Mouse (Mus musculus) heart, embryonic 15.5 days (tissue): ENCODE results near the gene Nasp. TPM values are rescaled to one million over a fixed set of nuclear protein-coding genes. Genes with fewer than 3 reads are reported as not detected.

Experiments used
- ATAC-seq: fragments of 200-750 bp; cut with Nextera tagmentation; replicated peaks from 2 replicates; pipeline ENCODE4 v1.8.0; 2017; ENCODE audit warnings: low read depth, moderate TSS enrichment; ENCODE audit not compliant: insufficient number of reproducible peaks, insufficient read depth, low FRiP score
- H3K27ac ChIP-seq: fragments of 300-500 bp; sonication (generic); 2 replicates; pipeline ENCODE4 v1.5.1; 2015; ENCODE audit warnings: mild to moderate bottlenecking, inconsistent platforms
- H3K27me3 ChIP-seq: fragments of 300-500 bp; sonication (generic); 2 replicates; pipeline ENCODE4 v1.6.1; 2015; ENCODE audit warnings: inconsistent platforms
- H3K36me3 ChIP-seq: fragments of 300-500 bp; sonication (generic); 2 replicates; pipeline ENCODE4 v1.6.1; 2015; ENCODE audit warnings: mild to moderate bottlenecking, inconsistent platforms
- H3K4me1 ChIP-seq: fragments of 300-500 bp; sonication (generic); replicated peaks from 2 replicates; pipeline ENCODE4 v1.6.1; 2015; ENCODE audit warnings: inconsistent platforms
- H3K4me2 ChIP-seq: fragments of 300-500 bp; sonication (generic); 2 replicates; pipeline ENCODE4 v1.6.1; 2015; ENCODE audit warnings: inconsistent platforms, mild to moderate bottlenecking, moderate library complexity
- H3K4me3 ChIP-seq: fragments of 300-500 bp; sonication (generic); 2 replicates; pipeline ENCODE4 v1.5.1; 2015; ENCODE audit warnings: mild to moderate bottlenecking, inconsistent platforms
- H3K9ac ChIP-seq: fragments of 300-500 bp; sonication (generic); 2 replicates; pipeline ENCODE4 v1.6.1; 2015; ENCODE audit warnings: mild to moderate bottlenecking, inconsistent platforms
- H3K9me3 ChIP-seq: fragments of 300-500 bp; sonication (generic); replicated peaks from 2 replicates; pipeline ENCODE4 v1.6.1; 2016; ENCODE audit warnings: inconsistent platforms
- WGBS: fragments of 180-500 bp; shearing (Covaris S2); methylation state at CpG from one replicate; pipeline ENCODE4 v1.1.7; 2015; ENCODE audit warnings: mixed read lengths; 5-methylcytosine and 5-hydroxymethylcytosine counted together
- polyA plus RNA-seq: library from polyadenylated mRNA; unstranded; fragments of >200 nt; fragmentation: Nextera tagmentation; extraction: Ambion mirVana; gene quantifications from 2 replicates; pipeline ENCODE4 v1.2.1, GENCODE M21; 2015

Nasp gene
- polyA plus RNA-seq, 1 experiment from 2014 or later = 68.6 TPM

- H3K36me3 ChIP-seq = no peaks in the 10 kb centered on the region
- H3K9ac ChIP-seq = no peak overlapping the region
- peaks cover 6% of the 10 kb centered on the region; the same call in 1 of the 2 replicates for H3K4me1 ChIP-seq
- H3K4me2 ChIP-seq = no peak overlapping the region
- 0 out of 2 replicates have a peak overlapping the region, but pooled peaks have one; percentile 3 for H3K27ac ChIP-seq
- H3K27me3 ChIP-seq = no peaks in the 10 kb centered on the region
- 58% methylated on average over 3 of the region's 3 CpGs for WGBS
- H3K9me3 ChIP-seq = no peaks in the 10 kb centered on the region
- no peak for ATAC-seq
- H3K4me3 ChIP-seq = no peak overlapping the region
These were observed 27.9 kb upstream of the Nasp start for GRCm38 (mm10) chr4:116655658-116656057.

- no peak overlapping the region for H3K4me2 ChIP-seq
- no peaks in the 10 kb centered on the region for H3K36me3 ChIP-seq
- peaks cover 8% of the 10 kb centered on the region for H3K4me1 ChIP-seq
- ATAC-seq = no peak
- 29% methylated on average over 2 of the region's 2 CpGs for WGBS
- no peaks in the 10 kb centered on the region for H3K27me3 ChIP-seq
- H3K9me3 ChIP-seq = no peaks in the 10 kb centered on the region
- no peak overlapping the region for H3K27ac ChIP-seq
- no peak overlapping the region for H3K9ac ChIP-seq
- no peak overlapping the region for H3K4me3 ChIP-seq
These were observed 27.4 kb upstream of the Nasp start for GRCm38 (mm10) chr4:116655100-116655499.

- H3K9ac ChIP-seq = no peak overlapping the region
- no peaks in the 10 kb centered on the region for H3K9me3 ChIP-seq
- no peaks in the 10 kb centered on the region for H3K27me3 ChIP-seq
- peaks cover 18% of the 10 kb centered on the region for H3K4me1 ChIP-seq
- ATAC-seq = no peak
- H3K36me3 ChIP-seq = peaks cover 7% of the 10 kb centered on the region; the same call in 1 of the 2 replicates
- H3K4me3 ChIP-seq = no peak overlapping the region
- H3K27ac ChIP-seq = no peak overlapping the region
- no peak overlapping the region for H3K4me2 ChIP-seq
- WGBS = 78% methylated on average over 6 of the region's 6 CpGs
These were observed 25.5 kb upstream of the Nasp start for GRCm38 (mm10) chr4:116653228-116653627.

GRCm38 (mm10) chr4:116651797-116652135, 24.0 kb upstream of the Nasp start:
- 12% methylated on average over 6 of the region's 6 CpGs for WGBS
- Histone ChIP-seq H3K9ac (peak overlapping the region; percentile 97), H3K4me3 (peak overlapping the region; percentile 93), H3K27ac (peak overlapping the region; percentile 95), H3K4me2 (peak overlapping the region; percentile 65), H3K9me3 (no peaks in the 10 kb centered on the region), H3K27me3 (no peaks in the 10 kb centered on the region), H3K4me1 (peaks cover 30% of the 10 kb centered on the region), H3K36me3 (peaks cover 16% of the 10 kb centered on the region; the same call in 1 of the 2 replicates)
- no peak for ATAC-seq

GRCm38 (mm10) chr4:116650924-116651796, 23.4 kb upstream of the Nasp start, which contains the start of gene Akr1a1:
TSS of gene Akr1a1 (minus strand) at chr4:116651680.
- ATAC-seq = peak; percentile 98
- peaks cover 33% of the 10 kb centered on the region for H3K4me1 ChIP-seq
- H3K27me3 ChIP-seq = no peaks in the 10 kb centered on the region
- H3K4me3 ChIP-seq = peak within 1 kb of the TSS; percentile 93
- peak within 1 kb of the TSS; percentile 95 for H3K27ac ChIP-seq
- H3K4me2 ChIP-seq = peak within 1 kb of the TSS; percentile 65
- under 1% methylated on average over 39 of the region's 39 CpGs for WGBS
- no peaks in the 10 kb centered on the region for H3K9me3 ChIP-seq
- peak within 1 kb of the TSS; percentile 97 for H3K9ac ChIP-seq
- peaks cover 16% of the 10 kb centered on the region; the same call in 1 of the 2 replicates for H3K36me3 ChIP-seq

- no peaks in the 10 kb centered on the region for H3K9me3 ChIP-seq
- peaks cover 16% of the 10 kb centered on the region; the same call in 1 of the 2 replicates for H3K36me3 ChIP-seq
- H3K4me1 ChIP-seq = peaks cover 39% of the 10 kb centered on the region
- peak overlapping the region; percentile 95 for H3K27ac ChIP-seq
- 21% methylated on average over 5 of the region's 5 CpGs for WGBS
- H3K4me3 ChIP-seq = peak overlapping the region; percentile 93
- H3K4me2 ChIP-seq = peak overlapping the region; percentile 65
- peak overlapping the region; percentile 97 for H3K9ac ChIP-seq
- no peak for ATAC-seq
- no peaks in the 10 kb centered on the region for H3K27me3 ChIP-seq
These were observed 22.6 kb upstream of the Nasp start for GRCm38 (mm10) chr4:116650365-116650764.

- Histone ChIP-seq H3K4me2 (peak overlapping the region; percentile 65; the same call in 1 of the 2 replicates), H3K4me1 (peaks cover 42% of the 10 kb centered on the region), H3K9ac (no peak overlapping the region), H3K4me3 (0 out of 2 replicates have a peak overlapping the region, but pooled peaks have one; percentile 14), H3K27ac (no peak overlapping the region), H3K27me3 (no peaks in the 10 kb centered on the region), H3K36me3 (peaks cover 16% of the 10 kb centered on the region; the same call in 1 of the 2 replicates), H3K9me3 (no peaks in the 10 kb centered on the region)
- ATAC-seq = no peak
- 93% methylated on average over 2 of the region's 2 CpGs for WGBS
These were observed 21.7 kb upstream of the Nasp start for GRCm38 (mm10) chr4:116649411-116649810.

GRCm38 (mm10) chr4:116645624-116646023, 17.9 kb upstream of the Nasp start:
- ATAC-seq = no peak
- H3K4me2 ChIP-seq = no peak overlapping the region
- H3K36me3 ChIP-seq = peaks cover 43% of the 10 kb centered on the region
- H3K4me3 ChIP-seq = no peak overlapping the region
- H3K9me3 ChIP-seq = no peaks in the 10 kb centered on the region
- peaks cover 37% of the 10 kb centered on the region for H3K4me1 ChIP-seq
- WGBS = 60% methylated on average over 7 of the region's 7 CpGs
- no peak overlapping the region for H3K27ac ChIP-seq
- no peak overlapping the region for H3K9ac ChIP-seq
- H3K27me3 ChIP-seq = no peaks in the 10 kb centered on the region

GRCm38 (mm10) chr4:116644326-116644725, 16.6 kb upstream of the Nasp start:
- Histone ChIP-seq H3K4me3 (no peak overlapping the region), H3K36me3 (peaks cover 51% of the 10 kb centered on the region), H3K27me3 (no peaks in the 10 kb centered on the region), H3K9ac (no peak overlapping the region), H3K4me2 (no peak overlapping the region), H3K4me1 (peaks cover 27% of the 10 kb centered on the region), H3K27ac (no peak overlapping the region), H3K9me3 (no peaks in the 10 kb centered on the region)
- WGBS = 54% methylated on average over 6 of the region's 6 CpGs
- no peak for ATAC-seq

GRCm38 (mm10) chr4:116642071-116642470, 14.3 kb upstream of the Nasp start:
- Histone ChIP-seq H3K27ac (no peak overlapping the region), H3K9ac (no peak overlapping the region), H3K9me3 (no peaks in the 10 kb centered on the region), H3K27me3 (no peaks in the 10 kb centered on the region), H3K4me1 (peaks cover 14% of the 10 kb centered on the region), H3K4me2 (no peak overlapping the region), H3K4me3 (no peak overlapping the region), H3K36me3 (peaks cover 61% of the 10 kb centered on the region)
- WGBS = 90% methylated on average over 1 of the region's 1 CpGs
- ATAC-seq = no peak

GRCm38 (mm10) chr4:116638821-116639220, 11.1 kb upstream of the Nasp start:
- WGBS = 91% methylated on average over 6 of the region's 6 CpGs
- H3K27ac ChIP-seq = no peak overlapping the region
- H3K36me3 ChIP-seq = peaks cover 78% of the 10 kb centered on the region
- H3K27me3 ChIP-seq = no peaks in the 10 kb centered on the region
- no peaks in the 10 kb centered on the region for H3K4me1 ChIP-seq
- H3K4me3 ChIP-seq = no peak overlapping the region
- ATAC-seq = no peak
- no peaks in the 10 kb centered on the region for H3K9me3 ChIP-seq
- H3K4me2 ChIP-seq = no peak overlapping the region
- no peak overlapping the region for H3K9ac ChIP-seq
